In the genomic region with DNA sequence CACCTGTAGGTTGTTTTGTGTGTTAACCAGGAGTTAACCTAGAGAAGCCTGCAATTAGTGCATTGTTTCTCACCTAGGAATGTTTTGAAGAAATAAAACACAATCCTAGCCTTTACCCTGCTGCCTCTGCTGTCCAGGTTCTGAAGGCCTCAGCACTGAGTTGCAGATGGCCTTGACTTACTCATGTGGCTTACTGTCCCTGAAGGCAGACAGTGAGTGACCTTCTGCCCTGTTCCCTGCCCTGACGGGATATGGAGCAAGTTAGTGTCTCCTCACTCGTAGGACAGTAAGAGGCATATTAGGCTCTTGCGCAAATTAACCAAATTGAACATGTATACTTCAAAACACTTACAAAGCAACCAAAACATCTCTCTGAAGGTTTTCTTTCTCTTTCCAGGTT, we compare ENCODE assay signal across 19 mouse cellular contexts.
"Had no signal": no experiment of that assay in that cellular context is flagged by ENCODE, and none has a peak within 500 bp of the region (broad histone marks: within the 10 kb centered on the region; RNA-seq: fewer than 3 reads in every experiment).

No protein-coding gene starts in this region.

- H3K4me3 ChIP-seq: kidney, embryonic 15.5 days; limb, embryonic 10.5 days; limb, embryonic 13.5 days; liver, embryonic 13.5 days; megakaryocyte, embryonic 14.5 days; midbrain, embryonic 10.5 days; midbrain, embryonic 13.5 days; myocyte; neural tube, embryonic 13.5 days; stomach, embryonic 15.5 days had no signal

- DNase-seq: kidney, adult 8-10 months; kidney, postnatal 10 days; kidney, postnatal 36 days; layer of hippocampus, postnatal 36 days; liver, embryonic 13.5 days; lung, embryonic 14.5 days; retina, postnatal 1 day; right cerebral cortex, postnatal 25 days; spleen, adult 18-20 months; thymus, postnatal 25 days had no signal

- H3K27ac ChIP-seq: kidney, embryonic 15.5 days; limb, embryonic 10.5 days; limb, embryonic 13.5 days; liver, embryonic 13.5 days; midbrain, embryonic 10.5 days; midbrain, embryonic 13.5 days; neural tube, embryonic 13.5 days; stomach, embryonic 15.5 days had no signal
